Comparison of ENCODE assay signal across 8 mouse cellular contexts in the genomic region with DNA sequence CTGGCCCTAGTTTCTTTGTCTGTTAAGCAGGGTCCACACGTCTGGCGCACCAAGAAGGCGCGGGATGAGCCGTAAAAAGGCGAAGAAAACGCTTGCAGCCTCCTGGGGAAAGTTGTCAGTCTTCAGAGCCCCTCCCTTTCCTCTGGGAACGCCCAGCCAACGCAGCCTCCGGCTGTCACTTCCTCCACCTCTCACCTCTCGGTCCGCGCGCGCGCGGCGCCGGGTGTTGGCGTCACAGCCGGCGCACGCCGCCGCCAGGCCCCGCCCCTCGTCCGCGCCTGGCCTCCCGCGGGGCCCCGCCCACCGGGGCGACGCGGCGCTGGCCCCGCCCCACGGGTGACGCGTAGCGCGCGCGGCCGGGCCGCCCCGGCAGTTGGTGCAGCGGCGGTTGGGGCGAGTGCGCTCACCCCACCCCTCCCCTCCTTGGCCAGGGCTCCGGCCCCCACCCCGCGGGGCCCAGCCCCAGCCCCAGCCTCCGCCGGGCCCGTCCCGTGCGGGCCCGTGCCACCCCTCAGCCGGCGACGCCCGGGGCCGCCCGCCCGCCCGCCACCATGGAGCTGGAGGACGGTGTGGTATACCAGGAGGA. TPM values are rescaled to one million over a fixed set of nuclear protein-coding genes. Genes with fewer than 3 reads are reported as not detected.
DNase-seq lines count a peak whose midpoint lies in the region; ATAC-seq and TF ChIP-seq lines count a peak whose summit lies in the region.

TSS of gene Spag9 (plus strand) at position 372 of the 586 bp plus-strand sequence.

- TF ChIP-seq CTCF in G1E (IDR thresholded peaks at IDR 0.05; ENCODE audit: low read depth, low read length): no peak
- TF ChIP-seq CTCF in layer of hippocampus, adult 2 months (conservative IDR thresholded peaks at IDR 0.05): no peak
- no peak for TF ChIP-seq CTCF in lung, embryonic 14.5 days (IDR thresholded peaks at IDR 0.05; ENCODE audit: low read depth)
- no peak for TF ChIP-seq CTCF in olfactory bulb, adult 2 months (IDR thresholded peaks at IDR 0.05; ENCODE audit: insufficient read depth, low read depth, low read length)
- TF ChIP-seq CTCF in thymus, adult 2 months (IDR thresholded peaks at IDR 0.05; ENCODE audit: borderline replicate concordance, control insufficient read depth, extremely low read depth, insufficient read depth, low read length, poor library complexity): no peak; the same call in 1 of the 2 replicates

- H3K4me2 ChIP-seq in forebrain, embryonic 16.5 days (ENCODE audit: low read length): peak within 1 kb of the TSS; percentile 86
- H3K4me2 ChIP-seq in lung, embryonic 14.5 days: peak within 1 kb of the TSS; percentile 82

- H3K27me3 ChIP-seq in G1E (ENCODE audit: insufficient read depth, low read length): no peaks in the 10 kb centered on the region
- 0 out of 2 replicates have a peak, but pooled peaks cover 5% of the 10 kb centered on the region for H3K27me3 ChIP-seq in forebrain, embryonic 16.5 days (replicated peaks; ENCODE audit: control insufficient read depth, insufficient read depth, low read length)
- H3K27me3 ChIP-seq in lung, embryonic 14.5 days (ENCODE audit: insufficient read depth, low read length): no peaks in the 10 kb centered on the region
- no peaks in the 10 kb centered on the region for H3K27me3 ChIP-seq in thymus, adult 2 months (ENCODE audit: control insufficient read depth, insufficient read depth, low read length)

- TF ChIP-seq POLR2A in olfactory bulb, adult 2 months (IDR thresholded peaks at IDR 0.05; ENCODE audit: insufficient read depth, low read depth, low read length): peak; percentile 83
- peak; percentile 81; the same call in 1 of the 2 replicates for TF ChIP-seq POLR2A in thymus, adult 2 months (IDR thresholded peaks at IDR 0.05; ENCODE audit: control insufficient read depth, extremely low read depth, insufficient read depth, low read length, poor library complexity)

- WGBS in forebrain, embryonic 16.5 days: under 1% methylated on average over 57 of the region's 70 CpGs
- WGBS in lung, embryonic 14.5 days: under 1% methylated on average over 68 of the region's 70 CpGs
- under 1% methylated on average over 66 of the region's 70 CpGs for WGBS in olfactory bulb, adult 2 months
- under 1% methylated on average over 70 of the region's 70 CpGs for WGBS in thymus, adult 2 months

- peak; percentile 74 for ATAC-seq in G1E (ENCODE audit: extremely low read depth, insufficient number of reproducible peaks, low FRiP score, poor library complexity, severe bottlenecking)
- peak; percentile 91 for ATAC-seq in forebrain, embryonic 16.5 days
- ATAC-seq in lung, embryonic 14.5 days (ENCODE audit: insufficient read depth): peak; percentile 92

- H3K36me3 ChIP-seq in G1E (replicated peaks): peaks cover 19% of the 10 kb centered on the region
- no peaks in the 10 kb centered on the region for H3K36me3 ChIP-seq in forebrain, embryonic 16.5 days (ENCODE audit: control insufficient read depth, insufficient read depth)
- 0 out of 2 replicates have a peak, but pooled peaks cover 3% of the 10 kb centered on the region for H3K36me3 ChIP-seq in lung, embryonic 14.5 days (ENCODE audit: insufficient read depth)
- H3K36me3 ChIP-seq in thymus, adult 2 months (ENCODE audit: control insufficient read depth, insufficient read depth, low read length): no peaks in the 10 kb centered on the region

- peak within 1 kb of the TSS; percentile 91 for H3K9ac ChIP-seq in forebrain, embryonic 16.5 days (replicated peaks; ENCODE audit: low read depth, low read length)
- H3K9ac ChIP-seq in lung, embryonic 14.5 days: peak within 1 kb of the TSS; percentile 87

- DNase-seq in G1E (ENCODE audit: low spot score): peak; percentile 89
- DNase-seq in cerebellum, adult 18-20 months: peak; percentile 89 to 97
- DNase-seq in heart, postnatal 36 days: peak; percentile 90 to 94
- peak; percentile 91 to 92 for DNase-seq in layer of hippocampus, adult 2 months (ENCODE audit: low spot score in 2 of 2)
- DNase-seq in lung, embryonic 14.5 days: peak; percentile 97
- DNase-seq in thymus, adult 2 months: peak; percentile 91

- peaks cover 48% of the 10 kb centered on the region for H3K4me1 ChIP-seq in G1E (ENCODE audit: insufficient read depth, low read depth, low read length)
- peaks cover 30% of the 10 kb centered on the region for H3K4me1 ChIP-seq in forebrain, embryonic 16.5 days (replicated peaks; ENCODE audit: control insufficient read depth, insufficient read depth, low read length)
- peaks cover 2% of the 10 kb centered on the region; the same call in 1 of the 2 replicates for H3K4me1 ChIP-seq in lung, embryonic 14.5 days (ENCODE audit: insufficient read depth)
- H3K4me1 ChIP-seq in olfactory bulb, adult 2 months (ENCODE audit: control insufficient read depth, insufficient read depth, low read length): 0 out of 2 replicates have a peak, but pooled peaks cover 2% of the 10 kb centered on the region
- peaks cover 8% of the 10 kb centered on the region for H3K4me1 ChIP-seq in thymus, adult 2 months (replicated peaks; ENCODE audit: control insufficient read depth, insufficient read depth, low read length)

- intact Hi-C loops in heart, postnatal 36 days (cut with DNase I): loop anchor here (5.0 to 10.0 kb wide), 2 partner anchors 39 to 219 kb away; partner anchors contain the start of genes Nme2 and Tob1

- no peaks in the 10 kb centered on the region for H3K9me3 ChIP-seq in G1E (replicated peaks)
- H3K9me3 ChIP-seq in forebrain, embryonic 16.5 days (ENCODE audit: control insufficient read depth, low read length): no peaks in the 10 kb centered on the region
- no peaks in the 10 kb centered on the region for H3K9me3 ChIP-seq in lung, embryonic 14.5 days (ENCODE audit: low read depth, low read length)

- peak within 1 kb of the TSS; percentile 99 for H3K4me3 ChIP-seq in G1E (ENCODE audit: low read depth, low read length)
- peak within 1 kb of the TSS; percentile 80 for H3K4me3 ChIP-seq in forebrain, embryonic 16.5 days (replicated peaks; ENCODE audit: low read length)
- H3K4me3 ChIP-seq in layer of hippocampus, adult 2 months: peak within 1 kb of the TSS; percentile 95
- H3K4me3 ChIP-seq in lung, embryonic 14.5 days (ENCODE audit: low read depth, low read length): peak within 1 kb of the TSS; percentile 96
- peak within 1 kb of the TSS; percentile 66 for H3K4me3 ChIP-seq in olfactory bulb, adult 2 months (ENCODE audit: insufficient read depth, low read depth, low read length)
- H3K4me3 ChIP-seq in thymus, adult 2 months (ENCODE audit: control insufficient read depth, insufficient read depth, low read length): peak within 1 kb of the TSS; percentile 93

- H3K27ac ChIP-seq in forebrain, embryonic 16.5 days (ENCODE audit: low read length): peak within 1 kb of the TSS; percentile 92
- H3K27ac ChIP-seq in layer of hippocampus, adult 2 months: peak within 1 kb of the TSS; percentile 98
- peak within 1 kb of the TSS; percentile 97 for H3K27ac ChIP-seq in lung, embryonic 14.5 days (ENCODE audit: low read depth)
- H3K27ac ChIP-seq in olfactory bulb, adult 2 months (ENCODE audit: insufficient read depth, low read depth, low read length): peak within 1 kb of the TSS; percentile 100
- peak within 1 kb of the TSS; percentile 93 for H3K27ac ChIP-seq in thymus, adult 2 months (ENCODE audit: control insufficient read depth, insufficient read depth, low read length)

RNA-seq across cellular contexts. Expression of gene Spag9, which starts in this region (rescaled TPM):
- total RNA-seq in G1E (2014; fragmentation: Nextera tagmentation) (60.0 and 65.0 TPM in 2 replicates), G1E (2017) (43.8 and 53.3 TPM in 2 replicates)
- 10.5 and 15.3 TPM in 2 replicates for polyA plus RNA-seq in G1E (2012)
- polyA plus RNA-seq in forebrain, embryonic 16.5 days (2015; fragmentation: Nextera tagmentation; extraction: Ambion mirVana): 99.1 and 108 TPM in 2 replicates
- 100 to 1,000 TPM; 147 to 159 TPM for total RNA-seq in heart, postnatal 36 days (2021)
- total RNA-seq in layer of hippocampus, adult 2 months (2021): 100 to 1,000 TPM; 213 to 217 TPM
- 55.8 and 57.1 TPM in 2 replicates for polyA plus RNA-seq in lung, embryonic 14.5 days (2014; fragmentation: Nextera tagmentation; extraction: Ambion mirVana)
- 93.3 and 117 TPM in 2 replicates for polyA plus RNA-seq in olfactory bulb, adult 2 months (2012; ENCODE audit: insufficient read depth, insufficient read length, low replicate concordance, missing spikeins)
- polyA plus RNA-seq in thymus, adult 2 months (2012; rRNA removed): 22.0 and 32.6 TPM in 2 replicates

Comparison
In these comparisons a context has a peak if more than half of its experiments do, and no peak if none do; other contexts are left out.
1. Peak in every context shown above with its lines: DNase-seq, ATAC-seq, H3K4me3 ChIP-seq and H3K27ac ChIP-seq.